Mouse (Mus musculus): ENCODE results near the gene Ly6g6c. TPM values are rescaled to one million over a fixed set of nuclear protein-coding genes. Genes with fewer than 3 reads are reported as not detected.

The Ly6g6c gene
- polyA plus RNA-seq, 1 experiment: 0.18 TPM

- H3K4me2 ChIP-seq (ENCODE audit: low read depth): no peak overlapping the region
Observed at GRCm38 (mm10) chr17:35026206-35026605, 39.0 kb upstream of the Ly6g6c start.

GRCm38 (mm10) chr17:35027277-35028068, 37.7 kb upstream of the Ly6g6c start, which contains the start of gene Sapcd1:
Gene Sapcd1 (minus strand): TSS chr17:35028016.
- Histone ChIP-seq H3K79me2 (ENCODE audit: control insufficient read depth, insufficient read depth) (no peaks in the 10 kb centered on the region), H3K4me3 (no peak within 1 kb of the TSS), H3K27me3 (ENCODE audit: control insufficient read depth, insufficient read depth, insufficient read length) (no peaks in the 10 kb centered on the region), H3ac (ENCODE audit: control insufficient read depth, insufficient read length) (no peak within 1 kb of the TSS), H3K4me2 (ENCODE audit: low read depth) (no peak within 1 kb of the TSS), H3K36me3 (ENCODE audit: control insufficient read depth, insufficient read depth) (no peaks in the 10 kb centered on the region)
- no peak for TF ChIP-seq CEBPB (IDR thresholded peaks at IDR 0.05; ENCODE audit: insufficient read depth, poor library complexity, severe bottlenecking)
- no peak for TF ChIP-seq USF1 (IDR thresholded peaks at IDR 0.05; ENCODE audit: low read depth)
- TF ChIP-seq MYOG (IDR thresholded peaks at IDR 0.05; ENCODE audit: control insufficient read depth in 1 of 3, insufficient read depth in 1 of 3, insufficient read length in 2 of 3, low read depth in 2 of 3): no peak
- no peak for TF ChIP-seq REST (IDR thresholded peaks at IDR 0.05; ENCODE audit: insufficient read depth, insufficient read length)

More at GRCm38 (mm10) chr17:35026206-35026605, 39.0 kb upstream of the Ly6g6c start:
- Histone ChIP-seq H3K4me3 (no peak overlapping the region), H3ac (ENCODE audit: control insufficient read depth, insufficient read length) (no peak overlapping the region), H3K36me3 (ENCODE audit: control insufficient read depth, insufficient read depth) (no peaks in the 10 kb centered on the region), H3K27me3 (ENCODE audit: control insufficient read depth, insufficient read depth, insufficient read length) (no peaks in the 10 kb centered on the region), H3K79me2 (ENCODE audit: control insufficient read depth, insufficient read depth) (no peaks in the 10 kb centered on the region)
- TF ChIP-seq TCF12 (IDR thresholded peaks at IDR 0.05; ENCODE audit: insufficient read depth, poor library complexity, severe bottlenecking) (no peak), REST (IDR thresholded peaks at IDR 0.05; ENCODE audit: insufficient read depth, insufficient read length) (no peak), TCF3 (IDR thresholded peaks at IDR 0.05; ENCODE audit: insufficient read length, low read depth) (no peak), POLR2AphosphoS2 (IDR thresholded peaks at IDR 0.05; ENCODE audit: insufficient read length, low read depth) (no peak), USF1 (IDR thresholded peaks at IDR 0.05; ENCODE audit: low read depth) (no peak), MAX (IDR thresholded peaks at IDR 0.05; ENCODE audit: low read depth) (no peak), E2F4 (IDR thresholded peaks at IDR 0.05; ENCODE audit: insufficient read depth) (no peak), POLR2A (IDR thresholded peaks at IDR 0.05; ENCODE audit: insufficient read length, low read depth) (no peak), CEBPB (IDR thresholded peaks at IDR 0.05; ENCODE audit: insufficient read depth, poor library complexity, severe bottlenecking) (no peak), MYOD1 (IDR thresholded peaks at IDR 0.05; ENCODE audit: control insufficient read depth in 1 of 3, insufficient read length in 2 of 3, low read depth in 2 of 3) (no peak), MYOG (IDR thresholded peaks at IDR 0.05; ENCODE audit: control insufficient read depth in 1 of 3, insufficient read depth in 1 of 3, insufficient read length in 2 of 3, low read depth in 2 of 3) (no peak), SRF (IDR thresholded peaks at IDR 0.05; ENCODE audit: control insufficient read depth, insufficient read length, low read depth) (no peak)

- no peak overlapping the region for H3ac ChIP-seq (ENCODE audit: control insufficient read depth, insufficient read length)
- H3K4me2 ChIP-seq (ENCODE audit: low read depth): no peak overlapping the region
- H3K36me3 ChIP-seq (ENCODE audit: control insufficient read depth, insufficient read depth): no peaks in the 10 kb centered on the region
- H3K79me2 ChIP-seq (ENCODE audit: control insufficient read depth, insufficient read depth): no peaks in the 10 kb centered on the region
- TF ChIP-seq MAX (IDR thresholded peaks at IDR 0.05; ENCODE audit: low read depth) (no peak), SRF (IDR thresholded peaks at IDR 0.05; ENCODE audit: control insufficient read depth, insufficient read length, low read depth) (no peak), POLR2A (IDR thresholded peaks at IDR 0.05; ENCODE audit: insufficient read length, low read depth) (no peak), REST (IDR thresholded peaks at IDR 0.05; ENCODE audit: insufficient read depth, insufficient read length) (no peak), TCF3 (IDR thresholded peaks at IDR 0.05; ENCODE audit: insufficient read length, low read depth) (no peak), MYOD1 (IDR thresholded peaks at IDR 0.05; ENCODE audit: control insufficient read depth in 1 of 3, insufficient read length in 2 of 3, low read depth in 2 of 3) (no peak), USF1 (IDR thresholded peaks at IDR 0.05; ENCODE audit: low read depth) (no peak), CEBPB (IDR thresholded peaks at IDR 0.05; ENCODE audit: insufficient read depth, poor library complexity, severe bottlenecking) (no peak), MYOG (IDR thresholded peaks at IDR 0.05; ENCODE audit: control insufficient read depth in 1 of 3, insufficient read depth in 1 of 3, insufficient read length in 2 of 3, low read depth in 2 of 3) (no peak), TCF12 (IDR thresholded peaks at IDR 0.05; ENCODE audit: insufficient read depth, poor library complexity, severe bottlenecking) (no peak)
- no peaks in the 10 kb centered on the region for H3K27me3 ChIP-seq (ENCODE audit: control insufficient read depth, insufficient read depth, insufficient read length)
- no peak overlapping the region for H3K4me3 ChIP-seq
Observed at GRCm38 (mm10) chr17:35028315-35028714, 36.9 kb upstream of the Ly6g6c start.

GRCm38 (mm10) chr17:35029691-35030532, 35.3 kb upstream of the Ly6g6c start:
- Histone ChIP-seq H3K36me3 (ENCODE audit: control insufficient read depth, insufficient read depth) (no peaks in the 10 kb centered on the region), H3K79me2 (ENCODE audit: control insufficient read depth, insufficient read depth) (no peaks in the 10 kb centered on the region), H3K4me3 (no peak overlapping the region), H3ac (ENCODE audit: control insufficient read depth, insufficient read length) (no peak overlapping the region), H3K27me3 (ENCODE audit: control insufficient read depth, insufficient read depth, insufficient read length) (no peaks in the 10 kb centered on the region), H3K4me2 (ENCODE audit: low read depth) (peak overlapping the region; percentile 45)
- TF ChIP-seq MYOD1 (IDR thresholded peaks at IDR 0.05; ENCODE audit: control insufficient read depth in 1 of 3, insufficient read length in 2 of 3, low read depth in 2 of 3) (peak in 2 of 3 experiments; percentile 56 to 86), MAX (IDR thresholded peaks at IDR 0.05; ENCODE audit: low read depth) (no peak), MYOG (IDR thresholded peaks at IDR 0.05; ENCODE audit: control insufficient read depth in 1 of 3, insufficient read depth in 1 of 3, insufficient read length in 2 of 3, low read depth in 2 of 3) (peak in 2 of 3 experiments; percentile 75 to 80), CEBPB (IDR thresholded peaks at IDR 0.05; ENCODE audit: insufficient read depth, poor library complexity, severe bottlenecking) (no peak)

All from myocyte (in vitro differentiated cells).